Mouse (Mus musculus) forebrain, postnatal 0 days (tissue): ENCODE data around the gene Arhgef17. TPM values are rescaled to one million over a fixed set of nuclear protein-coding genes. Genes with fewer than 3 reads are reported as not detected.
A peak's percentile ranks its signal among the peaks of the same experiment; 100 is the strongest.

ENCODE experiments used
- ATAC-seq: fragments of 200-750 bp; cut with Nextera tagmentation; 2 replicates; pipeline ENCODE4 v1.8.0; 2017; ENCODE audit warnings: mild to moderate bottlenecking, moderate library complexity
- DNase-seq: peaks from one replicate; pipeline ENCODE4 v3.0.0-alpha.2; 2015
- H3K27ac ChIP-seq: fragments of 300-500 bp; sonication (generic); 2 replicates; pipeline ENCODE4 v1.5.1; 2014; ENCODE audit warnings: low read depth, mild to moderate bottlenecking, antibody characterized with exemption, low read length, moderate library complexity, mixed read lengths
- H3K27me3 ChIP-seq: fragments of 300-500 bp; sonication (generic); 2 replicates; pipeline ENCODE4 v1.6.1; 2014; ENCODE audit warnings: mild to moderate bottlenecking, low read length, mixed read lengths; ENCODE audit not compliant: insufficient read depth
- H3K36me3 ChIP-seq: fragments of 300-500 bp; sonication (generic); 2 replicates; pipeline ENCODE4 v1.6.1; 2014; ENCODE audit warnings: mild to moderate bottlenecking, moderate library complexity; ENCODE audit not compliant: insufficient read depth
- H3K4me1 ChIP-seq: fragments of 300-500 bp; sonication (generic); 2 replicates; pipeline ENCODE4 v1.6.1; 2014; ENCODE audit warnings: antibody characterized with exemption; ENCODE audit not compliant: insufficient read depth
- H3K4me2 ChIP-seq: fragments of 300-500 bp; sonication (generic); 2 replicates; pipeline ENCODE4 v1.6.1; 2014; ENCODE audit warnings: low read depth, mild to moderate bottlenecking, moderate library complexity
- H3K4me3 ChIP-seq: fragments of 300-500 bp; sonication (generic); 2 replicates; pipeline ENCODE4 v1.5.1; 2014; ENCODE audit warnings: low read depth, low read length, mixed read lengths
- H3K9ac ChIP-seq: fragments of 300-500 bp; sonication (generic); 2 replicates; pipeline ENCODE4 v1.6.1; 2014; ENCODE audit warnings: mild to moderate bottlenecking
- H3K9me3 ChIP-seq: fragments of 300-500 bp; sonication (generic); 2 replicates; pipeline ENCODE4 v1.6.1; 2016; ENCODE audit warnings: low read length
- CTCF ChIP-seq: sonication (generic); IDR thresholded peaks from 2 replicates; pipeline ENCODE4 v1.5.1; 2016; ENCODE audit warnings: antibody characterized with exemption, control low read depth, low read depth
- WGBS: fragments of 180-500 bp; shearing (Covaris S2); extraction: QIAGEN DNeasy Blood & Tissue Kit; methylation state at CpG from one replicate; pipeline ENCODE4 v1.1.7; 2014; 5-methylcytosine and 5-hydroxymethylcytosine counted together
- polyA plus RNA-seq: library from polyadenylated mRNA; unstranded; fragments of >200 nt; fragmentation: Nextera tagmentation; extraction: Ambion mirVana; gene quantifications from 2 replicates; pipeline ENCODE4 v1.2.1, GENCODE M21; 2015
- total RNA-seq: library from RNA; depleted of rRNA; stranded (reverse); fragments of >200 nt; gene quantifications from 2 replicates; pipeline ENCODE4 v1.2.3, GENCODE M21; 2014

The Arhgef17 gene
- total and polyA plus RNA-seq, 2 experiments from 2014 or later, result 12.5 to 52.7 TPM

DNA sequence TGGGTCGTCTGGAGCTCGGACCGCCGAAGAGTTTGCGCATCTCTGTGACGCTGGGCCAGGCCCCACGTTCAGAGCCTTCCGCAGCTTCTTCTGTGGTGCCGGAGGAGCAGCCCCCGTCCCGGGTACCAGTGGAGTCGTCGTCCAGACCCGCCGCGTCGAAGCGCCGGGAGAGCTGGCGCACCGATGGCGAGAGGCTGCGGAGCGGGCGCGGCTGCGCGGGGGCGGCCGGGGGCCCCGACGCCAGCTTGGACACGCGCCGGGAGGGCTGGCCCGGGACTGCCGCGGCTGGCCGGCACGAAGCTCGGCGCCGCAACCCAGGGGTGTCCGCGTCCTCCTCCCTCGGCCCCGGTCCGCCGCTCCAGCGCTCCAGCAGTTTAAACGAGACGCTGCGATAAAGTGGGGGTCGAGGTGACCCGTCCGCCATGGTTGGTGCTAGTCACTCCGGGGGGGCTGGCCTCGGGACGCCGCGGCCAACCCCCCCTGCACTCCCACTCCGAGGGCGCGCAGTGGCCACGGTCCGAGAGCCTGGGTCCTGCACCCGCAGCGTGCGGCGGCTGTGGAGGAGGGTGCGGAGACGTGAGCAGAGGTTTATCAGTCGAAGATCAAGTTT, 486 bp downstream of the Arhgef17 start:
- under 1% methylated on average over 54 of the region's 73 CpGs for WGBS
- H3K4me1 ChIP-seq, result 0 out of 2 replicates have a peak, but pooled peaks cover 4% of the 10 kb centered on the region
- peak overlapping the region; percentile 94 for H3K4me2 ChIP-seq
- peak overlapping the region; percentile 45 for H3K9ac ChIP-seq
- TF ChIP-seq CTCF, result no peak
- H3K27ac ChIP-seq, result peak overlapping the region; percentile 62
- no peaks in the 10 kb centered on the region for H3K36me3 ChIP-seq
- H3K27me3 ChIP-seq, result no peaks in the 10 kb centered on the region; the same call in 1 of the 2 replicates
- no peaks in the 10 kb centered on the region for H3K9me3 ChIP-seq
- ATAC-seq (peak; percentile 10; the same call in 1 of the 2 replicates), DNase-seq (no peak)
- H3K4me3 ChIP-seq, result peak overlapping the region; percentile 55

DNA sequence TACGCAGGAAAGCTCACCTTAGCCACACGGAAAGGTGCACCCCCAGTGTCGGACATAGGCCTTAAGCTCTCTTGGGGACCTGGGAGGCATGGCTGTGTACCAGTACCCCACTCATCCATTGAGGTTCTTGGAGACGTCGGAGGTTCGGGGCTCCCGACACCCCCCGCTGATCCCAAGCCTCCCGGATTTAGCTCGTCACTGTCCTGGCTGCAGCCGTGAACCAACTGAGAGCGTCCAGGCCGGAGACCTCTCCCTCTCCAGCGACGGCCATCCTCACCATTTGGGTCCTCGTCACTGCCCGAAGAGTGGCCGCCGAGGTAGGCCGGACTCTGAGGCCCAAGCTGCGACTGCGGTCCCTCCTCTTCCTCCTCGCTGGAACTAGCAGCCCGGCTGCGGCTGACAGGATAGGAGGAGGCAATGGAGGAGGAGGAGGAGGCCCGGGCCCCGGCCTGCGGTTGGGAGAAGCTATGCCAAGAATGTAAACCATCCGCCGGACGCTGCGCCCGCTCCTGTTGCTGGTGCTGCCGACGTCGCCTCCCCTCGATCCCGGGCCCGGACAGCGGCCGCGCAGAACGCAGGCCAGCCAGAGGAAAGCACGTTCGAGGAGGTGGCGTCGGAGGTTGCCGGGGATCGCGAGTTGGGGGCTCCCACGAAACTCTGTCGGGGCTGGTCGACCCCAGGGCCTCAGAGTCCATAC, 1.1 kb downstream of the Arhgef17 start:
- no peak for ATAC-seq
- no peak for DNase-seq
- Histone ChIP-seq H3K4me3 (peak overlapping the region; percentile 55), H3K27ac (peak overlapping the region; percentile 62; the same call in 1 of the 2 replicates), H3K9ac (peak overlapping the region; percentile 45; the same call in 1 of the 2 replicates), H3K4me2 (peak overlapping the region; percentile 94), H3K27me3 (no peaks in the 10 kb centered on the region; the same call in 1 of the 2 replicates), H3K9me3 (no peaks in the 10 kb centered on the region), H3K36me3 (no peaks in the 10 kb centered on the region), H3K4me1 (0 out of 2 replicates have a peak, but pooled peaks cover 6% of the 10 kb centered on the region)
- WGBS, result 6% methylated on average over 50 of the region's 53 CpGs
- TF ChIP-seq CTCF, result no peak

DNA sequence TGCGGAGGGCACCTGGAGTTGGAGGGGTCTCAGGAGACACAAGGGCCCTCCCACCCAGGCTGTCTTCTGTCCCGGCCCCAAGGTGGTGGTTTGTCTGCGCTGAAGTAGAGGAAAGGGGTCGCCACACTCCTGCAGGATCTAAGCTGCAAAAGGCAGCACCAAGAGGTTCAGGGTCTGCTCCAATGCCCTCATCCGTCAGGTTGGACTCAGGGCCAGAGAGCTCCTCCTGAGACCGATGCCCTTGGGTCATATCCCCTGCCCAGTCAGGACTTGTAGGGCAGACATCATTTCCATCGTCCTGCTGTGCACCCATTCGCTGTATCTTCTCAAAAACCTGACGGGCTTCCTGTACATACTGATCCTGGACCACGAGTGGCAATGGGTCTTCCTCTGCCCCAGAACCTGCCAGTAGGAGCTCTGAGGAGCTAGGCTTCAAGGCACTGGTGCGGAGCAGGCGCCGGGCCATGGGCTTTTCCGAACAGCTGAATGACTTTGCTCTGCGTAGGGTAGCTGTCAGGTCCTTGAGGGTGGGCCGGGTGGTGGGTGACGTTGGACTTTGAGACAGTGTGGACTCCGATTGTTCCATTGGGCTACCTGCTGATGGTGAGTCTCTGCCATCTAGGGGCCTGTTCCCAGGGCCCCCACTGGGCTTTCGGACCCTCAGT, 2.1 kb downstream of the Arhgef17 start:
- no peak overlapping the region for H3K4me2 ChIP-seq
- H3K4me1 ChIP-seq, result 0 out of 2 replicates have a peak, but pooled peaks cover 9% of the 10 kb centered on the region
- no peak for TF ChIP-seq CTCF
- H3K27ac ChIP-seq, result no peak overlapping the region
- H3K9me3 ChIP-seq, result no peaks in the 10 kb centered on the region
- WGBS, result 85% methylated on average over 19 of the region's 19 CpGs
- H3K9ac ChIP-seq, result no peak overlapping the region
- H3K36me3 ChIP-seq, result no peaks in the 10 kb centered on the region
- H3K4me3 ChIP-seq, result no peak overlapping the region
- no peaks in the 10 kb centered on the region; the same call in 1 of the 2 replicates for H3K27me3 ChIP-seq
- ATAC-seq (no peak), DNase-seq (no peak)

DNA sequence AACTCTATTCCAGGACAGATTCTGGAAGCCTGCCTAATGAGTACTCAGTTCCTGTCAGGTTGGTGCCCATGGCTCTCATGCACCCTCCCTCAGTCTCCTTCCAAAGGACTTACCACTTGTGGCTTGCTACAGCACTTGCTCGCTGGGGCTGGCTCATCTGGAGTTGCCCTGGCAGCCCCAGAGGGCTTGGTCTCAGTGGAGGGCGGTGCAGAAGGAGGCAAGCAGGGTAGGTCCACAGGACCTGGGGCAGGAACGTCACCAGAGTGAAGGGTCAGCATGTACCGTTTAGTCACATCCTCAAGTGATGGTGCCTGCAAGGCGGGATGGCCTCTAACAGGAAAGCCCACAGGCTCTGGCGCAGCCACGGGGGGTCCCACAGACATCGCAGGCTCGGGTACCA, 3.5 kb downstream of the Arhgef17 start:
- Histone ChIP-seq H3K27me3 (no peaks in the 10 kb centered on the region; the same call in 1 of the 2 replicates), H3K4me3 (no peak overlapping the region), H3K4me2 (peak overlapping the region; percentile 37), H3K9ac (no peak overlapping the region), H3K9me3 (no peaks in the 10 kb centered on the region), H3K36me3 (no peaks in the 10 kb centered on the region), H3K27ac (no peak overlapping the region), H3K4me1 (peaks cover 21% of the 10 kb centered on the region; the same call in 1 of the 2 replicates)
- no peak for TF ChIP-seq CTCF
- no peak for ATAC-seq
- 62% methylated on average over 9 of the region's 9 CpGs for WGBS
- no peak for DNase-seq

DNA sequence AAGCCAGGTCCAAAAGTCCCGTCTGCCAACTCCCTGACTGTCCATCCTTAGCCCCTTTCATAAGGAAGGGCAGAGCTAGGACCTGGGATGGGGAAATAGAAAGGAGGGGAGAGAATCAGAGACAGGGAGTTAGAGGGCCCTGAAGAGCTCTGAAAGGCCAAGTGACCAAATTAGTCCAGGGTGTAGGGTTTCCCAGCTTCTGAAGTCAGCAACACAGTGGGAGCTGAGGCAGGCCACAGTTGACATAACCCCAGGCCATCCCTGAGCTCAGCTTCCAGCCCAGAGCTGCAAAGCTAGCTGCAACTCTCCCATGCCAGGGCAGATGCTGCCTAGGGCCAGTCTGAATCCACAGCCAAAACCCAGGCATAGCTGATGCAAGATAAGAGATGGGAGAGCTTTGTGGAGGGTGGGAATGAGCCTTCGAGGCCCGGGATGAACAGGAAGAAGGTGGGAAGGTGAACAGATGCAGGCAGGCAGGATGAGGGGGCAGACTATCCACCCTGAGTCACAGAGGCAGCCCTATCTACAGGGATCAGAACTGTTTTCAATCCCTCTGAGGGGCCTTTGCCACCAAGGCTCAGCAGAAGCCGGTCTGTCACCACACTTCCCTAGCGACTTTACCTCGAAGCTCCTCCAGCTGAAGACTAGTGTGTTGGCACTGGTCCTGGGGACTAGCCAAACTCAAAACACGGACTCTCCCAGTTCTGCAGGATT, 4.5 kb downstream of the Arhgef17 start:
- 23% methylated on average over 7 of the region's 7 CpGs for WGBS
- TF ChIP-seq CTCF, result no peak
- Histone ChIP-seq H3K9ac (no peak overlapping the region), H3K9me3 (no peaks in the 10 kb centered on the region), H3K4me2 (peak overlapping the region; percentile 37), H3K27me3 (no peaks in the 10 kb centered on the region; the same call in 1 of the 2 replicates), H3K27ac (no peak overlapping the region), H3K4me1 (peaks cover 21% of the 10 kb centered on the region; the same call in 1 of the 2 replicates), H3K36me3 (no peaks in the 10 kb centered on the region), H3K4me3 (0 out of 2 replicates have a peak overlapping the region, but pooled peaks have one; percentile 2)
- ATAC-seq (no peak), DNase-seq (no peak)

DNA sequence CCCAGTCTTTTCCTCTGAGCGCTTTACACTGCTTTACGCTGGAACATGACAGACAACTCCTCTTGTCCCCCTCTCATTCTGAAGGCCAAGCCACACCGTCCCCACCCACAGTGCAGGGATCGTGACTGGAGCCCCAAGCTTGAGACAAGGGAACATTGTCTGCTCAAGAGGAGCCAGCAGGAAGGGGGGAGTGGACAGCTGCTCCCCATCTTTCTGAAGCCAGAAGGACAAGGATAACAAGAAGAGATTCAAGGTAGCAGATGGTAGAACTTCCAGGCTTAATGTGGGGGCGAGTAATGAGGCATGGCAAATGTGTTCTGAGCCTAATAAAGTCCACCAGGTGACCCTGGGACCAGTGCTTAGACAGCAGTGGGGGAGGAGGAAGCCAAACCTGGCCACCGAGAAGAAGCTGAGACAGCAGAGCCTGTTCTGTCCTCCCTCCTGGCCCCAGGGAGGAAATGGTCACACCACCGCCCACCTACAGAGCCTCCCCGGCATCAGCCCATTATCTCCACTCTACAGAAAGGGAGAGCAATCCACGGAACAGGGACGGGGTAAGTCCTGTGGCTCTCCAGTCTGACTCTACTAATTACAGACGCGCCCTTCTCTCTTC, 5.5 kb downstream of the Arhgef17 start:
- peaks cover 21% of the 10 kb centered on the region; the same call in 1 of the 2 replicates for H3K4me1 ChIP-seq

More for the DNA sequence above, 5.5 kb downstream of the Arhgef17 start:
- H3K27ac ChIP-seq, result no peak overlapping the region
- no peak overlapping the region for H3K4me3 ChIP-seq
- no peak overlapping the region for H3K9ac ChIP-seq
- H3K36me3 ChIP-seq, result no peaks in the 10 kb centered on the region
- H3K4me2 ChIP-seq, result peak overlapping the region; percentile 37
- TF ChIP-seq CTCF, result no peak
- H3K27me3 ChIP-seq, result no peaks in the 10 kb centered on the region; the same call in 1 of the 2 replicates
- H3K9me3 ChIP-seq, result no peaks in the 10 kb centered on the region
- 30% methylated on average over 12 of the region's 12 CpGs for WGBS
- ATAC-seq (no peak), DNase-seq (no peak)
